Mouse (Mus musculus) ES-E14 (cell line): ENCODE results near the gene Tspan31. TPM values are rescaled to one million over a fixed set of nuclear protein-coding genes. Genes with fewer than 3 reads are reported as not detected.

ENCODE experiments used
- DNase-seq: peaks from one replicate; pipeline ENCODE4 v3.0.0-alpha.2; 2013; ENCODE audit warnings: low read depth, low spot score
- H3K27ac ChIP-seq: 2 replicates; pipeline ENCODE4 v1.5.1; 2012; ENCODE audit warnings: low read depth, mild to moderate bottlenecking, low read length, moderate library complexity, mixed read lengths; ENCODE audit not compliant: poor library complexity, insufficient read depth, severe bottlenecking
- H3K36me3 ChIP-seq: 2 replicates; pipeline ENCODE4 v1.6.1; 2012; ENCODE audit warnings: mild to moderate bottlenecking, low read length, moderate library complexity, mixed read lengths; ENCODE audit not compliant: control insufficient read depth, poor library complexity, insufficient read depth, severe bottlenecking
- H3K4me1 ChIP-seq, 2 experiments: fragments of 150-350 bp in 1 of 2; sonication (generic) in 1 of 2; 2 replicates each; pipeline ENCODE4 v1.6.1; 2012; ENCODE audit warnings: low read length in 2 of 2, mild to moderate bottlenecking in 1 of 2, mixed read lengths in 1 of 2; ENCODE audit not compliant: control insufficient read depth in 2 of 2, insufficient read depth in 2 of 2, poor library complexity in 1 of 2
- H3K4me3 ChIP-seq, 2 experiments: fragments of 150-350 bp in 1 of 2; sonication (generic) in 1 of 2; 2 replicates each; pipeline ENCODE4 v1.5.1; 2012; ENCODE audit warnings: low read length in 2 of 2, low read depth in 1 of 2, mild to moderate bottlenecking in 1 of 2, mixed read lengths in 1 of 2; ENCODE audit not compliant: insufficient read depth in 1 of 2, poor library complexity in 1 of 2, severe bottlenecking in 1 of 2
- H3K9ac ChIP-seq: 2 replicates; pipeline ENCODE4 v1.6.1; 2012; ENCODE audit warnings: low read depth, mild to moderate bottlenecking, low read length, mixed read lengths; ENCODE audit not compliant: poor library complexity, insufficient read depth, severe bottlenecking
- H3K9me3 ChIP-seq: fragments of 150-350 bp; sonication (generic); 2 replicates; pipeline ENCODE4 v1.6.1; 2012; ENCODE audit warnings: low read depth, mild to moderate bottlenecking, low read length; ENCODE audit not compliant: control insufficient read depth, insufficient read depth
- CHD2 ChIP-seq: IDR thresholded peaks from 2 replicates; pipeline ENCODE4 v1.6.1; 2014; ENCODE audit warnings: mild to moderate bottlenecking, low read depth, low read length, inconsistent platforms
- HCFC1 ChIP-seq: IDR thresholded peaks from 2 replicates; pipeline ENCODE4 v1.6.1; 2012; ENCODE audit warnings: low read length, inconsistent platforms, borderline replicate concordance; ENCODE audit not compliant: insufficient read depth
- MAFK ChIP-seq: IDR thresholded peaks from 2 replicates; pipeline ENCODE4 v1.6.1; 2014; ENCODE audit warnings: mild to moderate bottlenecking, low read depth, low read length, inconsistent platforms; ENCODE audit not compliant: insufficient read depth
- ZC3H11A ChIP-seq: IDR thresholded peaks from 2 replicates; pipeline ENCODE4 v1.6.1; 2012; ENCODE audit warnings: low read depth, mild to moderate bottlenecking, inconsistent platforms, low read length, borderline replicate concordance
- ZNF384 ChIP-seq: IDR thresholded peaks from 2 replicates; pipeline ENCODE4 v1.6.1; 2012; ENCODE audit warnings: low read depth, low read length, inconsistent platforms
- in situ Hi-C, 2 experiments: fragments of 600-800 bp; cut with MboI; formaldehyde crosslinking; loops; one replicate each; pipeline ENCODE4 v1.15.1; 2025; ENCODE audit warnings: low sequenced_read_pairs in 2 of 2, inconsistent platforms in 1 of 2; ENCODE audit not compliant: unreplicated experiment in 2 of 2
- total RNA-seq: library from RNA; depleted of rRNA; stranded (reverse); fragments of 300-350 nt; gene quantifications from 2 replicates; pipeline ENCODE4 v1.2.3, GENCODE M21; 2012

Tspan31 gene
- total RNA-seq, 1 experiment: 121 TPM

DNA sequence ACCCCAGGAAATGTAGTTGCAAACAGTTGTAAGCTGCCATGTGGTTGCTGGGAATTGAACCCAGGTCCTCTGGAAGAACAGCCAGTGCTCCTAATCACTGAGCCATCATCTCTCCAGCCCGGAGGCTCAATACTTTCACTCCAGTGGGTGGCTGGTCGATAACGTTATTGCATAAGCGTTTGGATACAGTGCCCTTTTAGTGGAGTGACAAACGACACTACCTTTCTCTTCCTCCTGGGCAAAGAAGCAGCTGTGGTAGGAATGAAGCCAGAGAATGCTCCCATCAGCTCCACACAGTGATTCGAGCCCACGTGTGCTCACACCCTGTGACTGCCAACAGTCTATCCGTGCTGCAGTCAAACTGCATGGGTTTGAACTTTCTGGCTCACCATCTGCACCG lies 1.1 kb upstream of the Tspan31 start:
- Histone ChIP-seq H3K4me3 (peak overlapping the region in 1 of 2 experiments; percentile 98; a peak in 2 of 4 replicates), H3K4me1 (peaks cover 0 to 6% of the 10 kb centered on the region in 2 experiments; a peak in 2 of 4 replicates), H3K9ac (peak overlapping the region; percentile 76; the same call in 1 of the 2 replicates), H3K36me3 (peaks cover 20% of the 10 kb centered on the region), H3K9me3 (no peaks in the 10 kb centered on the region), H3K27ac (no peak overlapping the region)
- TF ChIP-seq HCFC1: no peak
- no peak for TF ChIP-seq ZNF384
- no peak for TF ChIP-seq ZC3H11A
- in situ Hi-C loops: no loop called here
- no peak for DNase-seq

DNA sequence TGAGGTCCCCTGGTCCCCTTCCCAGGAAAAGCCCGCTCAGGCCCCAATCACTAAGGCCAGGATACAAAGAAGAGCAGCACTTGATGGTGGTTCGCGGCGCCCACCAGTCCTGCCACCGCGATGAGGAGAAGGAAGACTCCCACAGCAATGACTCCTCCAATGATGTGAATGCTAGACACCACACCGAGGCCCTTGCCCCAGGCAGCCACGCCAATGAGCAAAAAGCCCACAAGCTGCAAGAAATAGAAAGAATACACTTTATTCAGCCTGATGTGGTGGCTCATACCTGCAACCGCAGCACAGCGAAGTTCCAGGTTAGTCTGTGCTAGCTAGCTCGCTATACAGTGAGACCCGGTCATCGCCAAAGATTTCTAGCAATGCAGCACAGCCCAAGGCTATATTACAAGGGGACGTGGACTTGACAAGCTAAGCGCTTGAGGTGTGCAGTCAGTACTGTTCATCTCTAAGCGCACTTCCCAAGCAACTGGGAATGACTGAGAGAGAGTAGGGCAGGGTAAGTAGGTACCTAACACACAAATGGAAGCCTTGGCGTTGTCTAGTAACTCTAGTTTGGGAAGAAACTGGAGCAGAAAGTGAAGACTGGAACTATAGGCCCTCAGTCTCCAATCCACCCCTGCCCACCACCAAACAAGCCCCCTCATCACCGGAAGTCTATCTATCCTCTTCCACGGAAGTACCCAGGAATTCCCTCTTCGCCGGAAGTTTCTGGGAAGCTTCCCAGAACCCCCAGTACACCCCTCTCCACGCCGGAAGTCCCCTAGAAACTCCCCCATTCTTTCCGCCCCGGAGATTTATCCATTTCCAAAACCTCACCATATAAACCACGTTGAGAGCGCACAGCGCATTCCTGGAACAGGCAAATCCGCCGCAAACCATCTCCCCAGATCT lies 529 bp downstream of the Tspan31 start:
- peak overlapping the region; percentile 97 to 98 for H3K4me3 ChIP-seq
- no peak for DNase-seq
- in situ Hi-C loops: no loop called here
- TF ChIP-seq MAFK (no peak), ZC3H11A (no peak), CHD2 (no peak), HCFC1 (no peak; the same call in 1 of the 2 replicates), ZNF384 (no peak)
- peak overlapping the region; percentile 89 for H3K27ac ChIP-seq
- peaks cover 35% of the 10 kb centered on the region for H3K36me3 ChIP-seq
- peak overlapping the region; percentile 97 for H3K9ac ChIP-seq
- H3K4me1 ChIP-seq: peaks cover 0 to 10% of the 10 kb centered on the region in 2 experiments; a peak in 2 of 4 replicates
- H3K9me3 ChIP-seq: no peaks in the 10 kb centered on the region

DNA sequence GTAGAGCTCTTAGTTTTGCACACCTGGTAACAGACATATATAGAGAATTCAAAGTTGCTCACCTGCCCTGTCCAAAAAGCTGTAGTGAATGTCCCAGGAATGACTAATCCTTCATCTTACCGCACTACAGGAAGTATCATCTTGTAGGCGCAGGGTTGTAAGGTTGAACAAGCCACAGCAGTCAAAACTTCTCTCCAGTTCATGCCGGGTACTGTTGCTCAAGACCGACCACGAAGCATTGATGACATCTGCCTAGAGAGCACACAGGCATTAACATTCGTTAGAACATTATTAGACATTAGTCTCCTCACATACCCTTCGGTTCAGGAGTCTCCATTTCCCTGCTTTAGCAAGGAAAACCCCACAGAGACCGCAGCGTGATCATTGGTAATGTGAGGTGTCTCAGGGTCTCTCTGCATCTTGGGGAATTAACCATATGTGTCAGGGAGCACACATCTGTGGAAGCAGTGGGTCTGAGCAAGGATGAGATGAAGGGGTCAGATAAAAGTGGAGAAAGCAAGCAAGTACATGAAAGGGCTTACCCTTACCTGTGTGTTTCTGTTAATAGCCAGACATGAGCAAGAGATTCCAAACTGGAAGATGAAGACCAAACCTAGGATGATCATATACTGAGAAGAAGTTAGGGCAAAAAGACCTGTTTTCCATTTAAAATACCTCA lies 1.6 kb downstream of the Tspan31 start:
- Histone ChIP-seq H3K36me3 (peaks cover 39% of the 10 kb centered on the region), H3K4me1 (peaks cover 0 to 10% of the 10 kb centered on the region in 2 experiments; a peak in 2 of 4 replicates), H3K4me3 (peak overlapping the region; percentile 97 to 98; a peak in 3 of 4 replicates), H3K27ac (no peak overlapping the region), H3K9ac (peak overlapping the region; percentile 97; the same call in 1 of the 2 replicates), H3K9me3 (no peaks in the 10 kb centered on the region)
- no peak for DNase-seq
- in situ Hi-C loops: no loop called here
- TF ChIP-seq ZNF384 (no peak), CHD2 (no peak), ZC3H11A (no peak), HCFC1 (no peak), MAFK (no peak)

DNA sequence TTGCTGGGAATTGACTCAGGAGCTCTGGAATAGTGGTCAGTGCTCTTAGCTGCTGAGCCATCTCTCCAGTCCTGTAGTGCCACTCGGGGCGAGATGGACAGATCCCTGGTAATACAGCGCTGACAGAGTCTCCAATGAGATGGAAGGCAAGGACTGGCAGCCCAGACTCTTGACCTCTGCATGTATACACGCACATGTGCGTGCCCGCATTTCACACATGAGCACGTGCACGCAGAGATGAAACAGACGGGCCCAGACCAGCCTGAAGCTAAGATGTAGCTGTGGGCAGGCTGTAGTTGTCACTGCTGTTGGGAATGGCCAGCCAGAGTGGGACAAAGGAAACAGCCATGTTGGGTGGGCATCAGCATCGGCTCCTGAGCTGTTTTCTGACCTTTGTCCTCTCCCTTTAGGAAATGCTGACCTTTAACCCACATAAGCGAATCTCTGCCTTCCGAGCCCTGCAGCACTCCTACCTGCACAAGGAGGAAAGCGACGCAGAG lies 3.5 kb downstream of the Tspan31 start:
- in situ Hi-C loops: no loop called here
- no peaks in the 10 kb centered on the region for H3K9me3 ChIP-seq
- H3K4me1 ChIP-seq: peaks cover 2 to 10% of the 10 kb centered on the region in 2 experiments; a peak in 3 of 4 replicates
- H3K4me3 ChIP-seq: no peak overlapping the region
- DNase-seq: no peak
- TF ChIP-seq ZNF384: no peak
- TF ChIP-seq HCFC1: no peak
- TF ChIP-seq MAFK: no peak
- no peak for TF ChIP-seq CHD2
- no peak for TF ChIP-seq ZC3H11A
- H3K27ac ChIP-seq: no peak overlapping the region; the same call in 1 of the 2 replicates
- H3K9ac ChIP-seq: peak overlapping the region; percentile 36; the same call in 1 of the 2 replicates
- H3K36me3 ChIP-seq: peaks cover 39% of the 10 kb centered on the region
